Comparison of ENCODE assay signal across 20 mouse cellular contexts in genomic region chr5:34822431-34823149, GRCm38 (mm10).
DNase-seq lines count a peak whose midpoint lies in the region; ATAC-seq and TF ChIP-seq lines count a peak whose summit lies in the region.
"Had no signal": no experiment of that assay in that cellular context is flagged by ENCODE, and none has a peak within 500 bp of the region (broad histone marks: within the 10 kb centered on the region; RNA-seq: fewer than 3 reads in every experiment).

No protein-coding gene starts in this region.

- no peak for ATAC-seq in Patski
- ATAC-seq in forebrain, embryonic 11.5 days (replicated peaks; ENCODE audit: low FRiP score): no peak
- no peak for ATAC-seq in kidney, embryonic 16.5 days (ENCODE audit: low FRiP score, low TSS enrichment)
- ATAC-seq: forebrain, embryonic 14.5 days; intestine, embryonic 15.5 days had no signal

- H3K4me3 ChIP-seq in forebrain, embryonic 11.5 days (ENCODE audit: low read depth, low read length): no peak overlapping the region
- no peak overlapping the region for H3K4me3 ChIP-seq in kidney, embryonic 16.5 days (ENCODE audit: low read length)
- H3K4me3 ChIP-seq: embryonic facial prominence, embryonic 10.5 days; gastrocnemius, adult 2 months; heart, embryonic 13.5 days; hindbrain, embryonic 13.5 days; intestine, embryonic 15.5 days had no signal

- peaks cover 3% of the 10 kb centered on the region; the same call in 1 of the 2 replicates for H3K36me3 ChIP-seq in forebrain, embryonic 11.5 days (ENCODE audit: control insufficient read depth, insufficient read depth, low read length)
- H3K36me3 ChIP-seq in kidney, embryonic 16.5 days (ENCODE audit: insufficient read depth, low read length): peaks cover 36% of the 10 kb centered on the region

- in situ Hi-C loops in Patski (cut with MboI; ENCODE audit: low pct_unique_long_range_greater_than_20kb): no loop called here

- no peak overlapping the region for H3K27ac ChIP-seq in forebrain, embryonic 11.5 days (ENCODE audit: low read depth, low read length)
- H3K27ac ChIP-seq in kidney, embryonic 16.5 days (ENCODE audit: low read length): no peak overlapping the region
- H3K27ac ChIP-seq: embryonic facial prominence, embryonic 10.5 days; gastrocnemius, adult 2 months; heart, embryonic 13.5 days; hindbrain, embryonic 13.5 days; intestine, embryonic 15.5 days had no signal

- 94% methylated on average over 3 of the region's 3 CpGs for WGBS in forebrain, embryonic 11.5 days
- WGBS in kidney, embryonic 16.5 days: 90% methylated on average over 3 of the region's 3 CpGs

- H3K4me1 ChIP-seq in forebrain, embryonic 11.5 days (replicated peaks; ENCODE audit: control insufficient read depth, insufficient read depth, low read length): no peaks in the 10 kb centered on the region
- no peaks in the 10 kb centered on the region for H3K4me1 ChIP-seq in kidney, embryonic 16.5 days (ENCODE audit: insufficient read depth, low read length)
- H3K4me1 ChIP-seq: embryonic facial prominence, embryonic 10.5 days; heart, embryonic 13.5 days; hindbrain, embryonic 13.5 days; intestine, embryonic 15.5 days had no signal

- DNase-seq in thymus, postnatal 25 days: peak; percentile 3
- DNase-seq in thymus, postnatal 4 days: no peak
- peak; percentile 3 to 39 for DNase-seq in CD8-positive naive resting alpha-beta T cell, adult 2 months (ENCODE audit: low read depth in 2 of 2, low spot score in 2 of 2)
- peak; percentile 20 for DNase-seq in Patski (ENCODE audit: low read depth, low spot score)
- no peak for DNase-seq in layer of hippocampus, adult 9-10 months (ENCODE audit: low spot score)
- no peak for DNase-seq in forebrain, embryonic 11.5 days (ENCODE audit: low spot score)
- DNase-seq: adrenal gland, adult 8-10 months; adrenal gland, postnatal 36 days; cerebellum, adult 2 months; cerebellum, postnatal 10 days; gastrocnemius, adult 2 months; gastrocnemius, postnatal 25 days; heart, postnatal 4 days had no signal

- H3K27me3 ChIP-seq in Patski: no peaks in the 10 kb centered on the region
- H3K27me3 ChIP-seq in forebrain, embryonic 11.5 days (ENCODE audit: control insufficient read depth, insufficient read depth, low read length): no peaks in the 10 kb centered on the region
- no peaks in the 10 kb centered on the region for H3K27me3 ChIP-seq in kidney, embryonic 16.5 days (ENCODE audit: insufficient read depth, low read length)
- H3K27me3 ChIP-seq: heart, embryonic 13.5 days; hindbrain, embryonic 13.5 days; intestine, embryonic 15.5 days had no signal

- H3K9me3 ChIP-seq in forebrain, embryonic 11.5 days (ENCODE audit: control insufficient read depth, low read length): no peaks in the 10 kb centered on the region
- H3K9me3 ChIP-seq in kidney, embryonic 16.5 days (ENCODE audit: low read length): no peaks in the 10 kb centered on the region
- H3K9me3 ChIP-seq: embryonic facial prominence, embryonic 10.5 days; G1E; heart, embryonic 13.5 days; hindbrain, embryonic 13.5 days; intestine, embryonic 15.5 days had no signal

- CTCF ChIA-PET in Patski (lab: Charles Lee): interaction anchor here (0.9 to 2.8 kb wide), 4 partner anchors 8 to 14 kb away, joined by 3 to 11 read pairs (median 6); no protein-coding TSS in a partner anchor

- no peak for TF ChIP-seq CTCF in Patski (IDR thresholded peaks at IDR 0.05)

- H3K9ac ChIP-seq in forebrain, embryonic 11.5 days (ENCODE audit: low read length): no peak overlapping the region
- no peak overlapping the region for H3K9ac ChIP-seq in kidney, embryonic 16.5 days (replicated peaks; ENCODE audit: low read length)
- H3K9ac ChIP-seq: heart, embryonic 13.5 days; hindbrain, embryonic 13.5 days; intestine, embryonic 15.5 days had no signal

- no peak overlapping the region for H3K4me2 ChIP-seq in forebrain, embryonic 11.5 days (ENCODE audit: low read depth, low read length, severe bottlenecking)
- no peak overlapping the region for H3K4me2 ChIP-seq in kidney, embryonic 16.5 days (replicated peaks; ENCODE audit: low read depth, low read length)
- H3K4me2 ChIP-seq: heart, embryonic 13.5 days; hindbrain, embryonic 13.5 days; intestine, embryonic 15.5 days had no signal

- POLR2A ChIA-PET in Patski (lab: Charles Lee): interaction anchor here (0.7 to 1.0 kb wide), 2 partner anchors 19 to 125 kb away, joined by 3 to 5 read pairs; no protein-coding TSS in a partner anchor

Comparison
In these comparisons a context has a peak if more than half of its experiments do, and no peak if none do; other contexts are left out.
1. DNase-seq: peak in thymus, postnatal 25 days (single experiment), CD8-positive naive resting alpha-beta T cell, adult 2 months (2 of 2) and Patski (single experiment); none in thymus, postnatal 4 days (single experiment), layer of hippocampus, adult 9-10 months (single experiment) and forebrain, embryonic 11.5 days (single experiment).